Mouse (Mus musculus) large intestine, adult 2 months (tissue): Measurements from ENCODE around the gene Adh4. TPM values are rescaled to one million over a fixed set of nuclear protein-coding genes. Genes with fewer than 3 reads are reported as not detected.
"Not testable (repeated sequence)": the region's sequence is repeated elsewhere in the genome, so short reads cannot be mapped to it uniquely, and the experiment has no call there.

Experiments
- DNase-seq: peaks from one replicate; pipeline ENCODE4 v3.0.0-alpha.2; 2012; ENCODE audit warnings: low read depth, low spot score
- WGBS: fragments of 180-500 bp; shearing (Covaris S2); methylation state at CpG from one replicate; pipeline ENCODE4 v1.1.7; 2018; 5-methylcytosine and 5-hydroxymethylcytosine counted together
- polyA plus RNA-seq: library from polyadenylated mRNA; depleted of rRNA; stranded (reverse); fragments of >200 nt; gene quantifications from 2 replicates; pipeline ENCODE4 v1.2.3, GENCODE M21; 2012; rRNA removed

The Adh4 gene
- polyA plus RNA-seq, 1 experiment = 0.19 TPM

- peak; percentile 67 for DNase-seq
- WGBS = under 1% methylated on average over 86 of the region's 86 CpGs
Observed at GRCm38 (mm10) chr3:138442612-138443464, 27.6 kb downstream of the Adh4 start, which contains the start of gene Adh5. Gene Adh5, plus strand, starts transcription at chr3:138443093.

GRCm38 (mm10) chr3:138443465-138443771, 28.2 kb downstream of the Adh4 start:
- 2% methylated on average over 9 of the region's 9 CpGs for WGBS
- DNase-seq = no peak

GRCm38 (mm10) chr3:138448077-138448860, 33.0 kb downstream of the Adh4 start:
- WGBS = 58% methylated on average over 12 of the region's 12 CpGs
- DNase-seq = no peak

GRCm38 (mm10) chr3:138452169-138452568, 36.9 kb downstream of the Adh4 start:
- no peak for DNase-seq
- WGBS = 94% methylated on average over 10 of the region's 10 CpGs

GRCm38 (mm10) chr3:138454234-138454633, 39.0 kb downstream of the Adh4 start:
- no peak for DNase-seq
- 92% methylated on average over 1 of the region's 1 CpGs for WGBS

- no peak for DNase-seq
- 77% methylated on average over 13 of the region's 13 CpGs for WGBS
Observed at GRCm38 (mm10) chr3:138454711-138455435, 39.6 kb downstream of the Adh4 start.

- no peak for DNase-seq
- WGBS = 97% methylated on average over 3 of the region's 3 CpGs
Observed at GRCm38 (mm10) chr3:138458441-138458840, 43.2 kb downstream of the Adh4 start.

GRCm38 (mm10) chr3:138460260-138460659, 45.0 kb downstream of the Adh4 start:
- WGBS = 91% methylated on average over 13 of the region's 13 CpGs
- no peak for DNase-seq

GRCm38 (mm10) chr3:138461832-138462231, 46.6 kb downstream of the Adh4 start:
- 85% methylated on average over 3 of the region's 3 CpGs for WGBS

GRCm38 (mm10) chr3:138463137-138463536, 47.9 kb downstream of the Adh4 start:
- WGBS = 57% methylated on average over 2 of the region's 2 CpGs
- no peak for DNase-seq

More at GRCm38 (mm10) chr3:138461832-138462231, 46.6 kb downstream of the Adh4 start:
- no peak for DNase-seq

GRCm38 (mm10) chr3:138463807-138464206, 48.5 kb downstream of the Adh4 start:
- DNase-seq = no peak
- WGBS = 77% methylated on average over 6 of the region's 6 CpGs

- no peak for DNase-seq
- 79% methylated on average over 16 of the region's 16 CpGs for WGBS
Observed at GRCm38 (mm10) chr3:138464573-138465147, 49.4 kb downstream of the Adh4 start.

- WGBS = 77% methylated on average over 1 of the region's 1 CpGs
- DNase-seq = not testable (repeated sequence)
Observed at GRCm38 (mm10) chr3:138466656-138467055, 51.4 kb downstream of the Adh4 start.

- WGBS = 91% methylated on average over 3 of the region's 3 CpGs
- no peak for DNase-seq
Observed at GRCm38 (mm10) chr3:138471066-138471465, 55.8 kb downstream of the Adh4 start.

GRCm38 (mm10) chr3:138479489-138479888, 64.2 kb downstream of the Adh4 start:
- WGBS = 97% methylated on average over 8 of the region's 8 CpGs
- no peak for DNase-seq

Other genes with a start within 250 kb of the Adh4 start
- gene 4930579F01Rik, start 221.6 kb upstream of the Adh4 start, polyA plus RNA-seq = not detected in 2 replicates
- gene Adh7, start 197.7 kb upstream of the Adh4 start, polyA plus RNA-seq = 0.18 TPM in 1 of 2 replicates, not detected in the other
- gene Adh1, start 154.5 kb upstream of the Adh4 start, polyA plus RNA-seq = 25.1 and 63.3 TPM in 2 replicates
- gene Adh6a, start 102.2 kb upstream of the Adh4 start, polyA plus RNA-seq = 8.5 and 52.6 TPM in 2 replicates
- gene Adh6b, start 73.7 kb upstream of the Adh4 start, polyA plus RNA-seq = not detected in 2 replicates
- gene Adh5, start 27.6 kb downstream of the Adh4 start, polyA plus RNA-seq = 25.6 and 26.9 TPM in 2 replicates
- gene Metap1, start 74.0 kb downstream of the Adh4 start, polyA plus RNA-seq = 23.1 and 24.0 TPM in 2 replicates
- gene Eif4e, start 110.7 kb downstream of the Adh4 start, polyA plus RNA-seq = 15.8 and 18.0 TPM in 2 replicates